Mouse (Mus musculus): Measurements from ENCODE around the gene Bhlhb9.
"Not testable (repeated sequence)": the region's sequence is repeated elsewhere in the genome, so short reads cannot be mapped to it uniquely, and the experiment has no call there.

DNA sequence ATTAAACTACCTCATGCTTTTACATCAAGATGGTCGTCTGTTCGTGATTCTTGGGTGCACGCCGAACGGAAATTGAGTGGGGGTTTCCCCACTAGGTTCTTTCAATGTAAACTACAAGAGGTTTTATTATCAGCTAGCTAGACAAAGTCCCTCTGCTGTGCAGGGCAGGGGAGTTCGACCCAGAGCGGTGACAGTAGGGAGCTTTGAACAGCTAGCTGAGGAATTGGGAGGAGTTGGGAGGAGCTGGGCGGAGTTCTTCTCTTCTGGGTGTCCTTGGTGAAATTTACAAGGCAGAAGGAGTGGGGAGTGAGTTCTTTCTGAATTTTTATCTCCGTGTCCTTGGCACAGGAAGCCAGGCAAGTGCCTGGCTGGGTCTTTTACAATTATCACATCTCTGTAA lies 69.4 kb downstream of the Bhlhb9 start:
- not testable (repeated sequence) for TF ChIP-seq EP300 (IDR thresholded peaks at IDR 0.05; ENCODE audit: insufficient read depth, low read depth, low read length); CTCF (IDR thresholded peaks at IDR 0.05)

Measured in heart, adult 2 months (tissue).